Mouse (Mus musculus) liver, embryonic 14.5 days (tissue): ENCODE measurements around the gene Gbf1. TPM values are rescaled to one million over a fixed set of nuclear protein-coding genes. Genes with fewer than 3 reads are reported as not detected.

Experiments
- ATAC-seq: fragments of 200-750 bp; cut with Nextera tagmentation; 2 replicates; pipeline ENCODE4 v1.8.0; 2017; ENCODE audit warnings: moderate number of reproducible peaks, mild to moderate bottlenecking, moderate library complexity; ENCODE audit not compliant: insufficient read depth
- DNase-seq, 3 experiments: peaks; one replicate each; pipeline ENCODE4 v3.0.0-alpha.2; 2012 to 2013; ENCODE audit warnings: low read depth in 3 of 3, low spot score in 3 of 3
- H3K27ac ChIP-seq: fragments of 300-500 bp; sonication (generic); 2 replicates; pipeline ENCODE4 v1.5.1; 2014; ENCODE audit warnings: moderate library complexity, mild to moderate bottlenecking, control low read depth, inconsistent platforms
- H3K27me3 ChIP-seq: fragments of 300-500 bp; sonication (generic); 2 replicates; pipeline ENCODE4 v1.6.1; 2014; ENCODE audit warnings: mild to moderate bottlenecking, low read length, moderate library complexity; ENCODE audit not compliant: control insufficient read depth, insufficient read depth
- H3K36me3 ChIP-seq: fragments of 300-500 bp; sonication (generic); replicated peaks from 2 replicates; pipeline ENCODE4 v1.6.1; 2014; ENCODE audit warnings: low read depth; ENCODE audit not compliant: control insufficient read depth, insufficient read depth
- H3K4me1 ChIP-seq, 2 experiments: fragments of 200-500 bp in 1 of 2; fragments of 300-500 bp in 1 of 2; sonication (generic) in 1 of 2; replicated peaks; 2 replicates each; pipeline ENCODE4 v1.6.1; 2012 to 2014; ENCODE audit warnings: antibody characterized with exemption in 1 of 2, inconsistent platforms in 1 of 2, low read length in 1 of 2; ENCODE audit not compliant: control insufficient read depth in 2 of 2, insufficient read depth in 2 of 2
- H3K4me2 ChIP-seq: fragments of 300-500 bp; sonication (generic); 2 replicates; pipeline ENCODE4 v1.6.1; 2014; ENCODE audit warnings: low read depth, mild to moderate bottlenecking, control low read depth, moderate library complexity
- H3K4me3 ChIP-seq, 2 experiments: fragments of 200-500 bp in 1 of 2; fragments of 300-500 bp in 1 of 2; sonication (generic) in 1 of 2; 2 replicates each; pipeline ENCODE4 v1.5.1; 2012 to 2014; ENCODE audit warnings: low read depth in 2 of 2, low read length in 2 of 2, mild to moderate bottlenecking in 2 of 2, control low read depth in 1 of 2, inconsistent platforms in 1 of 2, moderate library complexity in 1 of 2; ENCODE audit not compliant: insufficient read depth in 1 of 2
- H3K9ac ChIP-seq: fragments of 300-500 bp; sonication (generic); replicated peaks from 2 replicates; pipeline ENCODE4 v1.6.1; 2014; ENCODE audit warnings: mild to moderate bottlenecking, control low read depth, moderate library complexity
- H3K9me3 ChIP-seq: fragments of 300-500 bp; sonication (generic); 2 replicates; pipeline ENCODE4 v1.6.1; 2016; ENCODE audit warnings: low read length, mixed read lengths; ENCODE audit not compliant: control insufficient read depth
- CTCF ChIP-seq: IDR thresholded peaks from 2 replicates; pipeline ENCODE4 v1.5.1; 2016; ENCODE audit warnings: antibody characterized with exemption, low read depth, control low read depth
- EP300 ChIP-seq: IDR thresholded peaks from 2 replicates; pipeline ENCODE4 v1.6.1; 2016; ENCODE audit warnings: antibody characterized with exemption, low read depth
- WGBS: fragments of 180-500 bp; shearing (Covaris S2); extraction: QIAGEN DNeasy Blood & Tissue Kit; methylation state at CpG from one replicate; pipeline ENCODE4 v1.1.7; 2014; ENCODE audit not compliant: insufficient replicate concordance; 5-methylcytosine and 5-hydroxymethylcytosine counted together
- polyA plus RNA-seq, 2 experiments: library from polyadenylated mRNA; depleted of rRNA in 1 of 2; stranded (reverse) in 1 of 2; unstranded in 1 of 2; fragments of >200 nt; fragmentation: Nextera tagmentation in 1 of 2; extraction: Ambion mirVana in 1 of 2; gene quantifications; 2 replicates each; pipeline versions ENCODE4 v1.2.1 to v1.2.3; 2012 to 2014

Gbf1 gene
- polyA plus RNA-seq, 2 experiments = 11.2 to 14.6 TPM

DNA sequence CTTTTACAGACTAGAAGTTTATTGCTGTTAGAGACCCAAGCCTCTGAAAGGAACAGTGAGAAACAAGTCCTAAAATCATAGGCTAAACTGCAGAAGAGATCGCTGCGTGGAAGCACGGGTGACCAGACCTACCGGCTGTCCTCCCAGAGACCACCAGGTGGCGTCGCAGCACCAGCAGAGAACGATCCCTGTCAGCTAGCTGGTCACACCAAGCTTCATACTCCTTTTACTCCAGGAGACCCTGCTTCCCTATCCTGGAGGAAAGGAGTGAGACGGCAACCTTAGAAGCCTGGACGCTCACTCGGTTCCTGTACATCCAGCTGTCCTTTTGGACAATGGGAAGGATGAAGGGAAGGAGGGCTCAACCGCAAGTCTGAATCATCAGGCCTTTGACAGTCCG, 17.0 kb upstream of the Gbf1 start:
- Histone ChIP-seq H3K4me2 (peak overlapping the region; percentile 66), H3K36me3 (no peaks in the 10 kb centered on the region), H3K4me1 (peaks cover 6 to 8% of the 10 kb centered on the region in 2 experiments), H3K9me3 (no peaks in the 10 kb centered on the region), H3K27me3 (peaks cover 91% of the 10 kb centered on the region), H3K27ac (no peak overlapping the region), H3K9ac (no peak overlapping the region), H3K4me3 (peak overlapping the region; percentile 8 to 52; a peak in 3 of 4 replicates)
- TF ChIP-seq CTCF = peak; percentile 99
- TF ChIP-seq EP300 = no peak
- WGBS = under 1% methylated on average over 12 of the region's 12 CpGs
- ATAC-seq (peak; percentile 34; the same call in 1 of the 2 replicates), DNase-seq (peak; percentile 44 to 59 (median 54))

DNA sequence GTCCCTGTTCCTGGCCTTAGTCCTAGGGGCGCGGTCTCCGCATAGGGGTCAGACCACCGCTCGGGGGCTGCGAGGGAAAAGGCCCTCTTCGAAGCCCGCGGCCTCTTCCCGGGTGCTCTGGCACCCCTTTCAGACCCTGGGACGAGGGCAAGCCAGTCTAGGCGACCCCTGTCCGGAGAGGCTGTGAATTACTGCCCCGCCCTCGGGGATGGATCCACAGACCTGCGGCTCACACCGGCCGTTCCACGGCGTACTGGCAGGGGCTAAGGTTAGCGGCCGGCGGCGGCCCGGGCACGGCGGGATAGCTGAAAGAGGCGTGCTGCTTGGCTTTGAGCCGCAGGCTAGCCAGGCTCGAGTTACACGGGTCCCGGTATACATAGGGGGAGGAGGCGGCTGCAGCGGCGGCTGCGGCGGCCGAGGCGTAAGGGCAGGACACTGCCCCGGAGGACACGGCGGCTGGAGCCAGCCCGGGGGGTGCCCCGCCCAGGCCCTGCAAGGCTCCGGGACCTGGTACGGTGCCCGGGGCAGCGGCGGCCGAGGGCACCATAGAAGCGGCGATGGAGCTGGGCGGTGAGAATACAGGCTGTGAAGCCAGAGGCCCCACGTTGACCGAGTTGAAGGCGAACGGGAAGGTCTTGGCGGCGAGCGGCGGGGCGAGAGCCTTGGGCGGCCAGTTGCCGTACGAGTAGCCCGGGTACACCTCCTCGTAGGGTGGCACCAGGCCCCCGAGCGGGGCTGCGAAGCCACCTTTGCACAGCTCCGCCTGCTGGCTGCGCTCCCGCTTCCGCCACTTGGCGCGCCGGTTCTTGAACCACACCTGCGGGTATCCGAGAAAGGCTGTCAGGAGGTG, 16.3 kb upstream of the Gbf1 start:
- WGBS = 1% methylated on average over 77 of the region's 79 CpGs
- Histone ChIP-seq H3K27me3 (peaks cover 89% of the 10 kb centered on the region), H3K27ac (no peak overlapping the region)

GRCm38 (mm10) chr19:46136639-46137580, 15.4 kb upstream of the Gbf1 start:
- peak overlapping the region; percentile 66 for H3K4me2 ChIP-seq
- no peak for TF ChIP-seq EP300
- peak; percentile 96 for TF ChIP-seq CTCF
- H3K9me3 ChIP-seq = no peaks in the 10 kb centered on the region
- ATAC-seq (peak; percentile 75), DNase-seq (peak; percentile 63 to 72 (median 65))
- H3K36me3 ChIP-seq = no peaks in the 10 kb centered on the region
- H3K4me1 ChIP-seq = peaks cover 6% of the 10 kb centered on the region in 2 experiments
- 3% methylated on average over 49 of the region's 49 CpGs for WGBS
- H3K27me3 ChIP-seq = peaks cover 87% of the 10 kb centered on the region
- no peak overlapping the region for H3K9ac ChIP-seq
- H3K4me3 ChIP-seq = peak overlapping the region; percentile 8 to 52; a peak in 3 of 4 replicates
- no peak overlapping the region for H3K27ac ChIP-seq

More for the DNA sequence above, 16.3 kb upstream of the Gbf1 start:
- peak; percentile 48; the same call in 1 of the 2 replicates for ATAC-seq
- Histone ChIP-seq H3K9ac (no peak overlapping the region; the same call in 1 of the 2 replicates), H3K4me3 (peak overlapping the region; percentile 8 to 52; a peak in 3 of 4 replicates), H3K4me1 (peaks cover 6 to 8% of the 10 kb centered on the region in 2 experiments), H3K9me3 (no peaks in the 10 kb centered on the region), H3K36me3 (no peaks in the 10 kb centered on the region), H3K4me2 (peak overlapping the region; percentile 66)
- TF ChIP-seq EP300 (no peak), CTCF (peak; percentile 75)
- peak in 1 of 3 experiments; percentile 40 for DNase-seq

DNA sequence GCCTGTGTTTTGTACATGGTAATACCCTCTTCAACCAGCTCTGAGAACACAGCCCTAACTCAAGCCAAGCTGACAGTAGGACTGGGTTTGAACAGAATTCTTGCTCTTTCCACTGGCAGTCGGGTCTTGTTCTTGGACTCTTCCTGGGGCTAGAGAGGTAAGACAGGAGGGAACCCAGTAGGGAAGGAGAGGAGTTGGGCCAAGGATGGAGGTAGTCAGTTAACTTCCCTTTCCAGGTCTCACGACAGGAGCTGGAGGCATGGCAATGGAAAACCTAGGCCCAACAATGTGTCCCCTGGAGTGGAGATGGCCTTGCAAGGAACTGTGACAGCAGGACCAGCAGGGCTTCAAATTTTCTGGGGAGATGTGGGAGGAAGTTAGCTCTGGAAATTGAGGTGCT, 12.0 kb upstream of the Gbf1 start:
- TF ChIP-seq CTCF = no peak
- TF ChIP-seq EP300 = no peak
- no peak for ATAC-seq
- no peak overlapping the region for H3K9ac ChIP-seq
- no peak overlapping the region for H3K27ac ChIP-seq
- H3K4me3 ChIP-seq = no peak overlapping the region
- WGBS = 39% methylated on average over 2 of the region's 2 CpGs
- H3K36me3 ChIP-seq = no peaks in the 10 kb centered on the region
- no peak for DNase-seq
- H3K4me2 ChIP-seq = no peak overlapping the region
- H3K27me3 ChIP-seq = peaks cover 84% of the 10 kb centered on the region
- no peaks in the 10 kb centered on the region for H3K9me3 ChIP-seq
- H3K4me1 ChIP-seq = peaks cover 5 to 6% of the 10 kb centered on the region in 2 experiments
